Mouse (Mus musculus): ENCODE measurements around the gene Gm20388.

The Gm20388 gene

DNA sequence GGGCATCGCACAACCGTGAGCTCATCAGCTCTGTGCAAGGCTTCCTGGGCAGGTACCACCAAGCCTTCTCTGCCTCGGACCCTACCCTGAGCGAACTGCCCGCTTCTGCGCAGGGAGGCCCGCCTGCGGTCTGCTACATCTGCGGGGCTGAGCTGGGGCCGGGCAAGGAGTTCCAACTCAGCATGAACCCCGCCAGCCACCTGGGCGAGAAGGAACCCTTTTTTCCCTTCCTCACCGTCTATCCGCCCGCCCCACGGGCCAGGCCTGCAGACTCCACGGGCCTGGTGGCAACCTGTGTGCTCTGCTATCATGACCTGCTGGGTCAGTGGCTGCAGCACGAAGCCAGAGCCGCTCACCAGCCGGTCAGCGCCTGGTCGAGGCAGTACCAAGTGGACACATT lies 319.4 kb downstream of the Gm20388 start:
- DNase-seq (ENCODE audit: low spot score), result no peak

DNA sequence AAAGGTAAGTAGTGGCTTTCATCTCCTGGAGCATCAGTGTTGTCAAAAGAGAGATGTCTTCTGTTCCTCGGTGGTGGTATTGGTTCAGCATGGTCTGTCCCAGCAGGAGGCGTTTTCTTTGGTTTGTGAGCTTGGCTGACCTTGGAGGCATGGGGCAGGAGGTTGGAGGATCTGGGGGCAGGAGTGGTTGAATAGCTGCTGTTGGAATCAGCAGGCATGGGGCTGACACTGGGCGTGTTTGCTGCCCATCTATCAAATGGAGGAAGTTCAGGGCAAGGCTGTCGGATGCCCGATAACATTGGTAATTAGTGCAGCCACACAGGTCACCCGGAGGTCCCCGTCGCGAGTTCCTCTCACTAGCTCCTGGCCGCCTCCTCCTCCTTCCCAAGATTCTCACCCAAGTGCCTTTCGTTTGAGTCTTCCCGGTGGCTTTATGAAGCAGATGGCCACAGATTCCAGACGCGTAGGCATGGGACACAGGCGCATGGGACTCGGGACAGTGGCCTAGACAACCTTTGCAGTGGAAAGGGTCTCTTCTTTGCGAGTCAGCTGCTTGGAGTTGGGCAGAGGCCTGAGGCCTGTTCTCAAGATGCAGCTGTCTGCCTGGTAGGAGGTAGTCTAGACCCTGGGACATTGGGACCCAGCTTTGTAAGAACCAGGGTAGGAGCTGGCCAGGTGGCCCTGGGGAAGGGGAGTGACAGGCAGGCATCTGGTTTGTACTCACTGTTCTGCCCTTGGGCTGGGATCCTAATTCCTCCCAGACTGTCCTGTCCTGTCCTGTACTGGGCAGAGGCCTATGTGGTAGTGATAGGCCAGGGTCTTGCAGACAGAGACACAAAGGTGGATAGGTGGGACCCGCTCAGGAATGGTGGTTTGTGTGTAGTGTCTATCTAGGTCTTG lies 320.3 kb downstream of the Gm20388 start:
- no peak for DNase-seq (ENCODE audit: low spot score)

DNA sequence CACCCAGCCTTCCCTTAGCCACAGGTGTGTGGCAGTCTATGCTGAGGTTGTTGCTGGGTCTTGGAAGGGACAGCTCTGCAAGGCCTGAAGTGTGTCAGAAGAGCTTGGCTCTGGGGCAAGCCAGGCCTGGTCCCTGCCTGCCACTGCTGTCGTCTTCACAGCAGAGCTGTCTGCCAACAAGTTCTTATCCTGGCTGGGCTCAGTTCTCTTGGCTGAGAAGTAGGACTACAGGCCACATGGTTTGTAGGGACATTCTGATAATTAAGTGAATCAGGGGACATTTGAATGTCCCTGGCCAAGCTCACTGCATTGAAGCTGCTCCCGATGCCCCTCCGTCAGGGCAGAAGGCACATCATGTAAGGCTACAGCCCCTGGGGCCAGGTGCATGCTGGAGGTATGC lies 321.2 kb downstream of the Gm20388 start:
- no peak for DNase-seq (ENCODE audit: low spot score)

DNA sequence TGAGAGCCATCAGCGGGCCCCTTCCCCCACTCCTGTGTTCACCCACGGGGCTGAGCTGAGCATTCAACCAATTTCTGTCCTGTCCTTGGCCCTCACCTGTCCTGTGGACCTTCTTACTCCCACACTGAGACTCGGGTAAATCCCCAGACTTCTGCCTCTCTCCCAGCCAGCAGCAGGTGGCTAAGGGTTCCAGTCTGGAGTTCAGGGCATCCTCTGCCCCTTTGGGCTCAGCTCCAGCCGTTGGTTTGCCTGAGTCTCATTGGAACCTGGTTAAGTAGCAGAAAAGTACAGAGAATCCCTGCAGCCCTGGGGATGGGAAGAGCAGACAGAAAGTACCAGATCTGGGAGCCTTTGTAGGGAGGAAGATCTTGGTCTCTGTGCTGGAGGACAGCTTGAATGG lies 321.8 kb downstream of the Gm20388 start:
- no peak for DNase-seq (ENCODE audit: low spot score)

DNA sequence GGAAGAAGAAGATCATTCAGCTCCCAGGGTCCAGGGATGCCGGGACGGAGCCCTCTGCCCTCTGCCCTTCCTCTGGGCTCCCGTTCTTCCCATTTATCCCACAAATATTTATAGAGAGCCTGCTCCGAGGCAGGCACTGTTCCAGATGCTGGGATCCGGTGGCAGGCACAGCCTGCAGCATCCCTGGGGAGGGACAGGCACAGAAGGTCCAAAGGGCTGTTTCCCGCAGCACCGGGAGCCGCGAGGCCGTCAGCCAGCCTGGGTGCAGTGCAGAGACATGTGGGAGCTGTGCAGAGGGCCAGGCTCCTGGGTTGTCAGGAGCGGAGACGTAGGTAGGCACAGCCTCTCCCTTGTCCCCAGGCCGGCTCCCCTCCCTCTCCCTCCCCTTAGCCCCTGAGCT lies 322.3 kb downstream of the Gm20388 start:
- no peak for DNase-seq (ENCODE audit: low spot score)

- no peak for DNase-seq (ENCODE audit: low spot score)
Measured at GRCm38 (mm10) chr8:120234457-120234856, 323.8 kb downstream of the Gm20388 start.

- DNase-seq (ENCODE audit: low spot score), result no peak
Measured at GRCm38 (mm10) chr8:120234866-120235265, 324.2 kb downstream of the Gm20388 start.

DNA sequence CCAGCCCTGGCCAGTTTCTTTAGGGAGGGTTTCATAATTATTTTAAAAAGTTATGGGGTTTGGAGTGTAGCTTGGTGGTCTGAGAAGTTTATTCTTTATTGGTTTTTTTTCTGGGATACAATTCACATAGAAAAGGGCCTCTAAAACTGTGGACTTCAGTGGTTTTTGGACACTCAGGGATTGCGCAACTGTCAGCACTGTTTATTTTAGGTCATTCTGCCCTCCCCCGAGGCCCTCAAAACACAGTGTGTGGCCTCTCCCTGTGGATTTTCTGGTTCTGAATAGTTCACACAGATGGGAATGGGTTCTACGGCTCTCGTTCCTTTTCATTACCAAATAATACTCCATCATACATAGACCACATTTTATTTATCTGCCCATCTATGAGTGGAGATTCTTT lies 332.6 kb downstream of the Gm20388 start:
- DNase-seq (ENCODE audit: low spot score), result no peak

DNA sequence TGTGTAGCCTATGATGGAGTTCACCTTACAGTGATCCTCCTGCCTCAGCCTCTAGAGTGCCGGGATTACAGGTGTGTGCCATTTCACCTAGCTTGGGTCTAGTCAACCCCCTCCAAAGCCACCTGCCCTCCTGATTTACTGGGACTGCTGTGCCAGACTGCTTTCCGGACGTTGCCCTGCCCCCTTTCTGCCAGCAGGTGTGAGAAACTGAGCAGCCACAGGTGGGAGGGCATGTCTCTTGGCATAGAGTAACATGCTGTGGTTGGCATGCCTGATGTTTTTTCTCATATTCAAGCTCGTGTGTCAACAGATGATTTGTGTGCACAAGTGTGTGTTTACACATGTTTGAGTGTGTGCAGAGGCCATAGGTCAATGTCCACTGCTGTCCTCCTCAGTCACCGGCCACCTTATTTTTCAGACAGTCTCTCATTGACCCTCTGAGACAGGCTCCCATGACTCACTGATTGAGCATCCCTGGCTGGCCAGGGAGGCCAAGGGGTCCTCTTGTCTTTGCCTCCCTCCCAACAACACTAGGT lies 333.3 kb downstream of the Gm20388 start:
- DNase-seq (ENCODE audit: low spot score), result no peak

DNA sequence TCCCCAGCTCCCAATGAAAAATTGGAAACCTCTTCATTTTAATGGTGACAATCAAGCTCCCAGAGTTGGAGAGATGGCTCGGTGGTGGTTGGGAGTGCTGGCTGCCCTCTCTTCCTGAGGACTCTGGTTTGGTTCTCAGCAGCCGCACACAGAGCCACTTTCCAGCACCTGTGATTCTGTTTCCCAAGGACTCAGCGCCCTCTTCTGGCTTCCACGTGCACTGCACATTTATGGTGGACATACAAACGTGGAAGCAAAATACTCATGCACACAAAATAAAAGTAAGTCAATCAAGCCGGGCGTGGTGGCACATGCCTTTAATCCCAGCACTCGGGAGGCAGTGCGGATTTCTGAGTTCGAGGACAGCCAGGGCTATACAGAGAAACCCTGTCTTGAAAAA lies 333.9 kb downstream of the Gm20388 start:
- no peak for DNase-seq (ENCODE audit: low spot score)

DNA sequence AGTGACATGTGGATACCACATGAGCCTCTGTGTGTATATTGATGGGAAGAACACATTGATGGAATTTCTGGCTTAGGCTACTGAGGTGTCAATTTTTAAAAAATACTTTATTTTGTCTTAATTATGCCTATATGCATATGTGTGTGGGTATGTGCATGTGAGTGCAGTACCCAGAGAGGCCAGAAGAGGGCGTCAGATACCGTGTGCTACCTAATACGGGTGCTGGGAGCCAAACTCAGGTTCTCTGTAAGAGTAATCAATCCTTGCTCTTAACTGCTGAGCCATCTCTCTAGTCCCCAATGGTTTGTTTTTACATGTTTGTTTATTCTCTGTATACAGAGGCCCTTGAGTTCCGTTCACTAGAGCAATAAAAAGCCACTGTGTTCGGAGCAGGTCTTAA lies 337.0 kb downstream of the Gm20388 start:
- no peak for DNase-seq (ENCODE audit: low spot score)

DNA sequence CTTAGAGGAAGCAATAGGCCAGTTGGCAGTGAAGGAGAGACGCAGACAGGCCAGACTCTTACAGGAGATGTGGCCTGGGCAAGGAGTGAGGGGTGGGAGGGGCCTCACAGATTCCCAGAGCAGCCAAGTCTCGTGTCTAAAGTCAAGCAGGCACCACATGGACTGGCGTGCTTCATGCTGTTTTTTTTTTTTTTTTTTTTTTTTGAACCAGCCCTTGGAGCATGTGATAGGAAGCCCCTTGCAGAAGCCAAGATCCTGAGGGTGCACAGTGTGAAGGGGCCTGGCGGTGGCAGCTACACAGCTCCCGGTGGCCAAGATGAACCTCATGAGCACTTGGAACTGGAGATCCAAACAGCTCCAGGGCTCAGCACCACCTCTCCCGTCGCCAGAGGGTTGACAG lies 337.4 kb downstream of the Gm20388 start:
- DNase-seq (ENCODE audit: low spot score), result no peak

GRCm38 (mm10) chr8:120248451-120248850 lies 337.8 kb downstream of the Gm20388 start:
- no peak for DNase-seq (ENCODE audit: low spot score)

DNA sequence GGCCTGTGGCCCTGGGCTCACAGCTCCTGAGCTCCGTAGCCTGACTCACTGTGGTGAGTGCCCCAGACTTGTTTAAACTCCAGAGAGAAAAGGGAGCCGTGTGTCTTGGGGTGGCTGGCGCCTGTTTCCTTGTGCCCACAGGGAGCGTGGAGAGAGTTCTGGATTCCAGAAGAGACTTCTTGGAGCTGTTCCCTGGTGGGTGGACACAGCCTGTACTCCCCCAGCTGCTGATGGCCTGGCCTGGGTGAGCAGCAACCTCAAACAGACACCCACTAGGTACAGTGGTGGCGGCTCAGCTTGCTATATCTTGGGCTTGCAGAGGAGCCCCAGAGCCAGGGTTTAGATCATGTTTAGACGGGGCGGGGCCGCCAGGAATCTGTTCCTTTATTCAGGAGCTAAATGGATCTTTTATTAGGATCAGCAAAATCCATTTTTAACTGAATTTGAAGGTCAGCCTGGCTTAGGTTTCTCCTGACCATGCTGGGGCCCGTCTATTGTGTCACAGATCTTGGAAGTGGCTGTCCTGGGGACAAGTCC lies 339.2 kb downstream of the Gm20388 start:
- DNase-seq (ENCODE audit: low spot score), result no peak

- DNase-seq (ENCODE audit: low spot score), result no peak
Measured at GRCm38 (mm10) chr8:120250750-120251410, 340.2 kb downstream of the Gm20388 start.

DNA sequence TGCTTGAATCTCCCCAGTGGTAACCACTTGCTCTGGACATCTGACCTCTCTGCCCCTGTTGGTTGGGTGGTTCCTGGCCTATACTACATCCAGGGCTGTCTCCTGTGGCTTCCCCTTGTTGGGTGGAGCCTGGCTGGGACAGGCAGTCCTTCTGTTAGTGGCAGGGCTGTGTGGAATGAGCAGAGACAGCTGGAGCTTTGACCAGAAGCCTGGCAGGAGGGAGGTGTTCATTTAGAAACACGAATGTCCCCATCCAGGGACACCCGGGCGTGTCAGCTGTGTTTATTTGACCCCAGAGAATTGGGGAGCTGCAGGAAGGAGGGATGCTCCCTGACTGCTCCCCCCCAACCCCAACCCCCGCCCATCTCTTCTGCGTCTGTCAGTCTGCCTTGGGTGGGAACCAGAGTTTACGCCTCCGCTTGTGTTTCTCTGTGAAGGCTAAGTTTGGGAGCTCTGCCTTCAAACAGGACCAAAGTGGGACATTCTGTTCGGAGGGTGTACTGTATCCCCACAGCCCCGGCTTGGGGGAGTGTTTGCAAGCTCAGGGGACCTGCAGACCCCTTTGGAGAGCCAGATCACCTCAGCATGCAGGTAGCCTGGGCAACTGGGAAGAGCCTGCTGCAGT lies 340.9 kb downstream of the Gm20388 start:
- no peak for DNase-seq (ENCODE audit: low spot score)

GRCm38 (mm10) chr8:120253626-120254025 lies 343.0 kb downstream of the Gm20388 start:
- no peak for DNase-seq (ENCODE audit: low spot score)

GRCm38 (mm10) chr8:120255406-120255987 lies 344.9 kb downstream of the Gm20388 start:
- DNase-seq (ENCODE audit: low spot score), result no peak

DNA sequence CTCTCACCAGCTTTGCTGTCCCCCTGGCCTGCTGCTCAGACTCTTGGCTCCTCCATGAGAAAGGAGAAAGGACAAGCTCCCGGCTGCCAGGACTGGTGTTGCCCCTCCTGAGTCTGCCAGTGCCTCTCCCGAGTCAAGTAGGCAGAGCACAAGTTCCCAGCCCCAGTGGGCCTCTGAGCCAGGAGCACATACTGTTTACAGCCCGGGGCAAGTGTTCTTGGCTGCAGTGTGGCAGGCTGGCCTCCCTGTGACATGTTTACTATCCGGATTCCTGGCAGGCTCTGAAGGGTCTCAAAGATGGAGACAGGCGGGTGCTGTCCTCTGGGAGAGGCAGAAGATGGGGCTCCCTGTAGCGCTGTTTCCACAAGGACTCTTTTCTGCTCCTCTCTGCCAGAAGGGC lies 346.3 kb downstream of the Gm20388 start:
- no peak for DNase-seq (ENCODE audit: low spot score)

DNA sequence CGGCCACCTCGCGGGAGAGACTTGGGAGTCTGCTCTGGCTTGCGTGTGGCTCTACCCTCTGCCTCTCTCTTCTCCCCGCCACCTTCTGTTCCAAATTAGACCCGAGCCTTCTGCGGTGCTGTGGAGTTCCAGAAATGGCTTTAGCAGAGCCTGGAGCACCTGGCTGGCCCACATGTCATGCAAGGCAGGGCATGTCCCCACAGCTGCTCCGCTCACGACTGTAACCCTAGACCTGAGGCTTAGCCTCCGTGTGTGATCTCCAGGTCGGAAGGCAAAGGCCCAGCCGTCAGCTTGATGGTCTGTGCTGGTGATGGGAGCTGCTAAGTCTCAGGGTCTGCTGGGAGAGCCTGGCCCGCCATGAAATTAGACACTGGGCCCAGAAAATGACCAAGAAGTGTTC lies 348.6 kb downstream of the Gm20388 start:
- DNase-seq (ENCODE audit: low spot score), result no peak

DNA sequence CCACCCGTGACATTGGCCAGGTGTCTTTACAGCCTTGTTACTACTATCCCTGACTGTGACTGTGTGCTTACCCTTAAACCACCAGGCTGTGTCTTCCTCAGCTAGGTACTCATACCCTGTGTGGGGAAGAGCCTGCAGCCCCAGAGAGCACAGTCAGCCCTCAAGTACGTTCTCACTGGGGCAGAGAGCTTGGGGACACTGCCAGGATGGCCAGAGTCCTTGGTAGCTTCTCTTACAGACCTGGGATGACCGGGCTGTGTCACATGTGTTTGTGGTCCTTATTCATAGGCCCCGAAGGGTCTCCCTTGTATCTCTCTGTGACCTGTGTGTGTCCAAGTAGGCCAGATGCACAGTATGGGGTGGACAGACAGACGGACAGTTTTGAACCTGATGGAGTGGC lies 350.0 kb downstream of the Gm20388 start:
- DNase-seq (ENCODE audit: low spot score), result no peak

Measured in ovary, postnatal 14 days (tissue).